Mouse (Mus musculus): ENCODE data around the gene Pnp. TPM values are rescaled to one million over a fixed set of nuclear protein-coding genes. Genes with fewer than 3 reads are reported as not detected.

The Pnp gene
- 32.7 to 38.2 TPM (median 37.1 TPM) in 4 replicates for total RNA-seq (2023; ENCODE audit: inconsistent age)

DNA sequence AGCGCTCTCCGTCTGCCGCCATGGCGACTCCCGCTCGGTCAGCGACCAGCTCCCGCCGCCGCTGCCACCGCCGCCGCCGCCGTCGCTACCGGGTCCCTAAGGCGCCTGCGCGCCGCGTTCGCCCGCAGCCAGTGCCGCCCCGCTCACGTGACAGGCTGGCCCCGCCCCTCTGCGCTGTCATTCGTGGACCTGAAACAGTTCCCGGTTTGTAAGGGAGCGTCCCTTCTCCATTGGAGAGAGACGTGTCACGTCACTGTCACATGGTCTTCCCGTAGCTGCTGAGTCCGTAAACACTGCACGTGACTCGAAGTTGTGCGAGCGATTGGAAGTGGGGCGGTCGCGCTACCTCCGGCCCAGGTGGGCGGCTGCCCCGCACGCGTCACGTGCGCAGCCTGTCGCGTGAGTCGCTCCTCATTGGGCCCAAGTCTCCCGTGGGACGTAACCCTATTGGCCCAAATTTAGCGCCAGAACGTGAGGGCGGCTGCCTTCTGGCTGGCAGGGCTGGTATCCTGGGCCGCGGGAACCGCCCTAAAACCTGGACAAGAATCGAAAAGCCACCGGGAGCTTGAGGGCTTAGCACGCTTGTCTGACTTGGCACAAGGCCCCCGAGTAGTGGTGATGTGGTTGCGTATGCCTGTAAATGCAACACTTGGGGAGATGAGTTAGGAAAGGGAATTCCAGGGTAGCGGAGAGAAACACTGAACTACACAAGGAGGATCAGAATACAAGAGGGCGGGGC is at the start of gene Pnp, which contains the start of gene Pip4p1:
TSS of gene Pnp (plus strand) at position 329 of the 739 bp plus-strand sequence.
TSS of gene Pip4p1 (minus strand) at position 103 of the 739 bp plus-strand sequence.

DNA sequence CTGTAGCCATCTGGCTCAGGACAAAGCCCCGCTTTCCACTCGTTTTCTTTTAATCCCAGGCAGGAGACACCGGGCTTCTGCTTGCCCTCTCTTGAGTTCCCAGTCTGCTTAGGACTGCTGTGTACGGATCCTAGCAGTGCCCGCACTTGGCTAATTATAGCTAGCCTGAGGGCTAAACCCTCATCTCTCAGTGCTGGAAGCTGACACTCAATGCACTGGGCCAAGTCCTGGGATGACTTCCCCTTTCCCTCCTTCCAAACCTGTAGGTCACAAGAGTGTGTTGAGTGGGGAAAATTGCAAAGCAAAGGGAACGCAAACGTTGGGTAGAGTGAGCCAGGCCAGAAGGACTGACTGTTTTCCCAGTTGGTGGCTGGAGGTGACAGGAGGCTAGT is 33.5 kb upstream of the Pnp start, which contains the start of gene Klhl33:
TSS of gene Klhl33 (minus strand) at position 134 of the 392 bp plus-strand sequence.

DNA sequence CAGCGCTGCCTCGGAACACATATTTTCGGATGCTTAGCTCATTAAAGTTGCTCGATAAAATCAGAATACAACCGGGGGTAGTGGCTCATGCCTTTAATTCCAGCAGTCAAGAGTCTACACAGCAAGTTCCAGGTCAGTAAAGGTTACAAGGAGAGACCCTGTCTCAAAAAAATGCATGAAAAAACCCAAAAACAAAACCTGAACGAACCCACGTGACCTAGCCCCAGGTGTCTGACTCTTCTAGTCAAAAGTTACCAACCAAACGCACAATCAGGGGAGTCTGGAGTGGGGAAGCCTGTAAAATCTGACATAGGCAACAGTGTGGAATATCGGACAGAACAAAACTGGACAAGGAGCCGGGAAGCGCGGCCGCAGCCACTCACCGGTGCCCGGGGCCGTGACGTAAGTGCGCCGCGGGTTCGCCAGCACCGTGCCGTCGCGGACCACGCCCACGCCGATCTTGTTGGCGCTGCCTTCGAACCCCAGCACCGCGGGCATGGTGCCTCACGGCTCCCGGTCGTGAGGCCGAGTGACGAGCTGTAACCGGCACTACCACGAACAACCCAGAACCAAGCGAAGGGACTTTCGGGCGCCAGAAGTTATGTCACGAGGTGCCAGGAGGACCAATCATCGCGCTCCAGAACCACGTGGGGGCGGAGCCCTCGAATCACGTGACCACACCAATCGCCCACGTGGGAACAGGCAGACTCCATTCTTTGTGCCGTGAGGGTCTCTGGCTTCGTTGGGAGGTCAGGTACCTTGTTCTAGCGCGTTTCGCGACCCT is 6.4 kb upstream of the Pnp start, which contains the start of the genes Osgep and Apex1:
TSS of gene Osgep (minus strand) at position 613 of the 784 bp plus-strand sequence.
TSS of gene Apex1 (plus strand) at position 688 of the 784 bp plus-strand sequence.

DNA sequence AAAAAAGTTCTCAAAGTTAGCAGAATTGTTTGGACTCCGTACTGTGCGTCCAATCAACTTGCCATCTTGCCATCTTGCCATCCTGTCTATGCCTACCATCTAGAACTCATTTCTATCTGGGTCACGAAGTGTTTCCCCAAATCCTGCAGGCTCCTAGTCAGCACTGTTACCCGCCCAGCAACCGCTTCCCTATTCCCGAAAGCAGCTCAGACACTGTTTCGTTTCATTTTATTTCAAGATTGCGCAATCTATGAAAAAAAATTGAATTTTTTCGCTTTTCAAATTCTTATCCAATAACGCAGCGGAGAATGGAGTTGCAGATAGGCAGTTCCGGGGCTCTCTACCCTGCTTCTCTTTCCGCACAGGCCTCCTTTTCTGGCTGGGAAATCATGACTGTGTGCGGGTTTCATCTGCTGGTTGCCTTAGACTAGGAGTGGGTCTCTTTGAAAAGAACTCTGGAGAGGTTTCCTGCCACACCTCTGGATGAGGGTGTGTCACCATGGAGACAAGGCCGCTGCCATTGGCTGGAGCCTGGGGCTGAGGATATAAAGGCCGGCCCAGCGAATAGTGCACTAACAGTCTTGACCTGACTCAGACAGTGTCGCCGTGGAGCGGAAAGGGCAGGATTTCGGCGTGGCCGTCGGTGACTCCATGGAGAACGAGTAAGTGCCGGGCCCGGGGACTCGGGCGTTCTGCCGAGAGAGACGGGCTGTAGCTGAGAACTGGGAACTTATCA is 13.2 kb downstream of the Pnp start, which contains the start of gene Gm49342:
TSS of gene Gm49342 (plus strand) at position 586 of the 736 bp plus-strand sequence.

DNA sequence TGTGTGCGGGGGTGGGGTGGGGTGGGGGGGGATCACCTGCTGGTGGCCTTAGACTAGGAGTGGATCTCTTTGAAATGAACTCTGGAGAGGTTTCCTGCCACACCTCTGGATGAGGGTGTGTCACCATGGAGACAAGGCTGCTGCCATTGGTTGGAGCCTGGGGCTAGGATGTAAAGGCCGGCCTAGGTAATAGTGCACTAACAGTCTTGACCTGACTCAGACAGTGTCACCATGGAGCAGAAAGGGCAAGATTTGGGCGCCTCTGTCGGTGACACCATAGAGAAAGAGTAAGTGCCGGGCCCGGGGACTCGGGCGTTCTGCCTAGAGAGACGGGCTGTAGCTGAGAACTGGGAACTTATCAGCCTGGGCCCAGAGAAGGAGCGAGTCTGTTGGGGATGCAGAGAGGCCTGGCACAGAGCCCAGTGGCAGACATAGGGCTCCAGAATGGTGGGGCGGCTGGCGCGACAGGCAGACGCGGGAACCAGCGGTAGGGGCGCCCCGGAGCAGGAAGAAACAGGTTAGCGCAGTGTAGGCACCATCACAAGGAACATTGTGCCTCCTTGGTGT is 25.1 kb downstream of the Pnp start, which contains the start of gene Pnp2:
TSS of gene Pnp2 (plus strand) at position 51 of the 567 bp plus-strand sequence.

DNA sequence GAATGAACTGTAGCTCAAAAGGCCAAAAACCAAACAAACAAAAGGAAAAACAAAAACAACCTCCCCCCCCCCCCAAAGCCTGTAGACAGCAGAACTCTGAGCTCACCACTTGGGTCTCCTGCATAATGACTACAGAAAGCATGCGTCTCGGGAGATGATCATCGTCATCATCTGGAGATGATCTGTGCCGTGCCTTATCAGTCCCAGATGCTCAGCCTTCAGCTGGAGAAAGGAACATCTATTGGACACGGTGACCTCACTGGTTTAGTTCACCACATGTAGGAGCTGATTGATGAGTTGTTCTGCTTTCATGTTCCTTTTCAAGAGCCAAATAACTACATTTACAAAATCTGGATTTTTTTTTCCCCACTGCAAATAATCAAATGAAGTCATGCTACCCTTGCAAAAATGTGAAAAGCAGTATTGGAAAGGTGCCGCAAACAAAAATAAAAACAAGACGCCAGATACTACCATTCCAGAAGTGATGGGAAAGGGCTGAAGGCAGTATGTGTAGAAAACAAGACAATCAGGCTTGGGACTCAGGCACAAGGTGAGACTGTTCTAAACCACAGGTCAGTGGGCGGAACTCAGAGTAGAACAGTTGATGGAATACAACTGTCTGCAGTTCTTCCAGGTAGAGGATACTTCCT is 76.4 kb downstream of the Pnp start, which contains the start of gene Rnase10:
TSS of gene Rnase10 (plus strand) at position 600 of the 650 bp plus-strand sequence.

Other genes with a start within 250 kb of the Pnp start
- not detected in 4 replicates for gene Olfr747, start 237.9 kb upstream of the Pnp start, total RNA-seq (2023; ENCODE audit: inconsistent age)
- not detected in 4 replicates for gene Olfr748, start 223.7 kb upstream of the Pnp start, total RNA-seq (2023; ENCODE audit: inconsistent age)
- not detected in 4 replicates for gene Olfr749, start 186.0 kb upstream of the Pnp start, total RNA-seq (2023; ENCODE audit: inconsistent age)
- gene Ttc5, start 145.6 kb upstream of the Pnp start, total RNA-seq (2023; ENCODE audit: inconsistent age) = 77.4 to 93.8 TPM (median 87.5 TPM) in 4 replicates
- gene Ccnb1ip1, start 123.3 kb upstream of the Pnp start, total RNA-seq (2023; ENCODE audit: inconsistent age) = 1.3 to 2.2 TPM in 2 of 4 replicates, not detected in the others
- gene Parp2, start 123.2 kb upstream of the Pnp start, total RNA-seq (2023; ENCODE audit: inconsistent age) = 51.3 to 61.6 TPM (median 56.8 TPM) in 4 replicates
- 50.0 to 57.6 TPM (median 57.1 TPM) in 4 replicates for gene Tep1, start 60.5 kb upstream of the Pnp start, total RNA-seq (2023; ENCODE audit: inconsistent age)
- not detected in 4 replicates for gene Klhl33, start 33.6 kb upstream of the Pnp start, total RNA-seq (2023; ENCODE audit: inconsistent age)
- 52.9 to 58.7 TPM (median 56.4 TPM) in 4 replicates for gene Osgep, start 6.2 kb upstream of the Pnp start, total RNA-seq (2023; ENCODE audit: inconsistent age)
- gene Apex1, start 6.1 kb upstream of the Pnp start, total RNA-seq (2023; ENCODE audit: inconsistent age) = 45.2 to 63.2 TPM (median 45.7 TPM) in 4 replicates
- gene Pip4p1, start 226 bp upstream of the Pnp start, total RNA-seq (2023; ENCODE audit: inconsistent age) = 224 to 227 TPM (median 225 TPM) in 4 replicates
- gene Gm49342, start 13.4 kb downstream of the Pnp start, total RNA-seq (2023; ENCODE audit: inconsistent age) = 21.2 to 39.4 TPM (median 23.8 TPM) in 4 replicates
- gene Pnp2, start 24.9 kb downstream of the Pnp start, total RNA-seq (2023; ENCODE audit: inconsistent age) = 1.2 to 3.4 TPM (median 2.5 TPM) in 4 replicates
- not detected in 4 replicates for gene Rnase10, start 76.7 kb downstream of the Pnp start, total RNA-seq (2023; ENCODE audit: inconsistent age)
- gene Rnase9, start 110.8 kb downstream of the Pnp start, total RNA-seq (2023; ENCODE audit: inconsistent age) = not detected in 4 replicates
- not detected in 4 replicates for gene Rnase11, start 119.1 kb downstream of the Pnp start, total RNA-seq (2023; ENCODE audit: inconsistent age)
- 1.1 to 2.9 TPM (median 1.6 TPM) in 3 of 4 replicates, not detected in the other for gene Rnase12, start 126.6 kb downstream of the Pnp start, total RNA-seq (2023; ENCODE audit: inconsistent age)
- gene Olfr750, start 143.4 kb downstream of the Pnp start, total RNA-seq (2023; ENCODE audit: inconsistent age) = not detected in 4 replicates
- 0.32 to 1.5 TPM (median 0.81 TPM) in 4 replicates for gene Rnase4, start 160.0 kb downstream of the Pnp start, total RNA-seq (2023; ENCODE audit: inconsistent age)
- not detected in 4 replicates for gene Ang, start 160.1 kb downstream of the Pnp start, total RNA-seq (2023; ENCODE audit: inconsistent age)
- not detected in 4 replicates for gene Eddm3b, start 183.3 kb downstream of the Pnp start, total RNA-seq (2023; ENCODE audit: inconsistent age)
- gene Rnase6, start 192.8 kb downstream of the Pnp start, total RNA-seq (2023; ENCODE audit: inconsistent age) = 106 to 123 TPM (median 116 TPM) in 4 replicates
- 0.72 TPM in 1 of 4 replicates, not detected in the others for gene Rnase1, start 215.7 kb downstream of the Pnp start, total RNA-seq (2023; ENCODE audit: inconsistent age)
- gene Rnase2b, start 231.2 kb downstream of the Pnp start, total RNA-seq (2023; ENCODE audit: inconsistent age) = not detected in 4 replicates